Mouse (Mus musculus) retina, postnatal 7 days (tissue): ENCODE results near the gene Hoxd11.

Experiments
- DNase-seq: peaks from one replicate; pipeline ENCODE4 v3.0.0-alpha.2; 2012; ENCODE audit warnings: low read depth, low spot score

The Hoxd11 gene

DNA sequence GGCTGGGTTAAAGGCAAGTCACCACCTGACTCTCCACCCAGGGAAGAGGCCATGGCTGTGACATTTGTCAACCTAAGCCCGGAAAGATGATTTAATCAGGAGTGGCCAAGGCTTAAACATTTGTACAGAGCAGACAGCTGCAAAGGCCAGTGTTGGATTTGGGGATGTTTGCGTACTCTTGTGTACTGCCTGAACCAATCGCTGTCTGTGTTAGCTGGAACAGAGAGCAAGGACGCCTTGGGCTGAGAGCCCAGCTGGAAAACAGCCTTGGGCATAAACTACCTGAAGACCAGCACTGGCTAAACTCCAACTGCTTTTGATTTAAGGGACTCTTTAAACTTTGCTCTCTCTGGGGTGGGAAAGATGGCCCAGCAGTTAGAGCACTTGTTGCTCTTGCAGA lies 29.3 kb downstream of the Hoxd11 start:
- DNase-seq, result no peak

DNA sequence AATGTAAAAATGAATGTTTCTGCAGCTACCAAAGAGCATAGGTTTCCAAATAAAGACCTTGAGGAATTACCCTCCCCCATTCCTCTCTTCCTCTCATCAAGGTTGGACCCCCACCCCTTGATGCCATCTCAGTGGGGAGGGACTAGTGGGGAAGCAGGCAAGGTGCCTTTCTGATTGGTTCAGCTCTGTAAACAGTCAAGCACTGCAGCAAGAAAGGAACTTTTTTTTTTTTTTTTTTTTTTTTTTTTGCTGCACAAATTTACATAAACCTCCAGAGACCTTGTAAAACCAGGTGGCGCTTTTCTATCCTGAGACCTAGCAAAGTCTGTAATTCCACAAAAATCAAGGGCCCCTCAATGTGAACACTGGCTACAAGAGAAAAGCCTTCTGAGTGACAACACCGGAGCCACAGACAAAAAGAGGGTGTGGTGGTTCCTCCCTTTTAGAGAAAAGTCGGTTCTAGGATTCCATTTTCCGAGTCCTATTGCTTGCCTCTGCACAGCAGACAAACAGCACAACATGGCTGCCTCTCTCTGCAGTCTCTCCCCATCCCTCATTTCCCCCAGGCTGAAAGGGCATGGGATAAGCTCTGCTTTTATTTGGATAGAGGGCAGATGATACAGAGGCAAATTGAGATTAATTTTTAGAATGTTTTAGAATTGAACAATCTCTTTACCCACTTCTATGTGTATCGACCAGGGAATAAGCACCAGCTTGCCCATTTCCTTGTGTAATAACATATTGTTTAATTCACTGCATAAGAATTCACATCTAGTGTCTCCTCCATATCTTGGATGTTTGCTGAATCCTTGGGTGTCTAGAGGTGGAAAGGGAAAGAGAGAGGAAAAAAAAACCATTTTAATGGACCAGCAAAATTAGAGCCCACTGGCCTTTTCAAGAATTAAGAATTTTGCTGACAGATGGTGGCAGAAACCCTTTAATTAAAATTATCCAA lies 30.4 kb downstream of the Hoxd11 start:
- no peak for DNase-seq

DNA sequence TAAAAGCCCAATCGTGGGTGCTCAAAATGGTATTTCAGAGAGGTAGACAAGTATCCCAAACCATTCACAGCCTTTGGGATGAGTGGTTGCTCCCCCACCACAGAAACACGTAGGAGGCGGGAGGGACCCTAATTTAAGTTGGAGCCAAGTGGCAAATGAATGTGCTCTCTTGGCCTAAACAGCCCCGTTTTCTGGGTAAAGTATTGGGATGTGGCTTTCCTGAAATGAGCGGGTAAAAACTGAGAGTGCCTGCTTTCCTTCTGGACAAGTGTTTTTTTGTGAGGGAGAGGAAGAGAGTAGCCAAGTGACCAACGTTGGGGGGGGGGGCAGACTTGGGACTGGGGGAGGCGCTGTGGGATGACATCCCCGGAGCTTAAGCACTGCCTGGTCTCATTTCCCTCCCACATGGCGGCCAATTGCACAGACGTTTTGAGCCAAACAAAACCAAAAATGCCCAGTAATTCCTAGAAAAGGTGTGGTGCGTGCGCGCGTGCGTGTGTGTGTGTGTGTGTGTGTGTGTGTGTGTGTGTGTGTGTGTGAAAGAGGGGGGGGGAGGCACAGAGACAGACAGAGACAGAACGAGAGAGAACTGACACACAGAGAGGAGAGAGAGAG lies 31.7 kb downstream of the Hoxd11 start:
- DNase-seq, result no peak

DNA sequence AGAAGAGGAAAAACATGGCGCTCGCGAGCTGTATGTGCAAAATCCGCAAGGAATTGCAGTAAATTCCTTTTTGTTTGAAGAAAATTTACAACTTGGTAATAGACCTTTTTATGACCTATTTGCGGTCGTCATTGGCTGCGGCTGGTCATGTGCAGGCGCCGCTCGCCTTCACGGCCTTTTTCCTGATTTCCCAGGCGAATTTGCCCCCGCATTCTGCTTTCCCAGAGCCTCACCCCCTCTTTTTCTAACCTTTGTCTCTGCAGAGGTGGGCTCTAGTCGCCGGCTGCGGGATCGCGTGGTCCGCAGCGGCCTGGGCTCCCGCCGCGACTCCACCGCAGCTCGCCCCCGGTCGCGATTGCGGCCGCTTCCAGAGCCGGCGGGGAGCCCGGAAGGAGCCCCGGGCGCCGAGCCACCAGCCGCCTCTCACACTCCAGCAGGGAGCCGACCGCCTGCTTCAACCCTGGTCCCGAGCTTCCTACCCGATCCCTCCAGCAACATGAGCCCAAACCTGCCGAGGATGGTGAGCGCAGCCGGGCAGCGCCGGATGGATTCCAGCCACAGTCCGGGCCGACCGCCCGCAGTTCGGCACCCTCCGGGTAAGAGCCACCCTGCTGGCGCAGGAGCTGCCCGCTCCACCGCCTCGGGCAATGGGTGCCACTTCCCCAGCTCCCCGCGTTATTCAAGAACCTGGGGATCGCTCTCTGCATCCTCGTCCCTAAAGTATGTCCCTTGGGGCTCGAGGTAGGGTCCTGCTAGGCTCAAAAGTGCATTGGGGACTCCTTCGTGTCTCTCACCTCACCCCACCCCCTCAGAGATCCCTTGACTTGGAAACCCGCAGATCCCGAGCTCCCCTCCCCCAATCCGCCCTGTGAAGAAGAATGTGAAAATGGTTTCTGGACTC lies 32.6 kb downstream of the Hoxd11 start, which contains the start of the genes Hoxd3 and Hoxd4:
Gene Hoxd3 (plus strand): TSS at position 207 of the 901 bp plus-strand sequence.
Gene Hoxd4 (plus strand): TSS at position 209 of the 901 bp plus-strand sequence.
- DNase-seq, result no peak

DNA sequence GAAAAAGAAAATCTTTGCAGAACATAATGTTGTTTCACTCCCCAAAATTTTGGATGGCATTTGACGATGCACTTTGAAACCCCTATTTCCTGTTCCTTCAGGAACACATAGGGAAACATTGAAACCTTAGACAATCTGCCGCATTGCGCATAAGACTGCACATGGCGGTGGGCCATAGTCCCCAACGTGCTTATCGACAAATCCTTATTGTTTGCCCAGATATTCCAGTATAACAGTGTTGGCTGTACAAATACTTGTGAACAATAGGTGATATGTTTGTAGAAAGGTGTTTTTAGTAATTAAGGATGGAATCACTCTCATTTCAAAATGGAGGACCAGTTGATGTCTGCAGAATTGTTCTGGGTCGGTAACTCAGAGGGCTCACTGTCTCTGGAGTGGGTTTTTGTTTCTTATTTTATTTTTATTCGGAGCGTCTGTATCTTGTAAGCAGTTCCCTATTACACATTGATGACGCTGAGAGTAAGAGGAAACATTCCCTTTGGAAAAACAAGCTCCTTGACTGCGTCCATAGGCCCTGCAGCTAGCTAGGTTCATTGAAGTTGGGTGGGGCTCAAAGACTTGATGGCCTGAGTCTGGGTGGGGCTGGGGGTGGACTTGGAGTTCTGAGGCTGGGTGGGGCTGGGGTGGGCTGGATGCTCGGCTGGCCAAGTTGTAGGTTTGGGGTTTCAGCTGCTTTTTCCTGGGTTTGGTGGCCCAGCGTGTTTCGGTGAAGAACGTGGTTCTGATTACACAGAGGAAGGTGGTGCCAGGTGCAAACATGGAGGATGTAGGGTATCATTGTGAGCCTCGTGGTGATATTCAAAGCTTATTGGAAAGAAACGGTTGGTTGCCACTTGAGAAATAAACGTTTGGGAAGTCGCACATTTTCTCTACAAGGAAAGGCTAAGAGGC lies 34.1 kb downstream of the Hoxd11 start:
- DNase-seq, result no peak

DNA sequence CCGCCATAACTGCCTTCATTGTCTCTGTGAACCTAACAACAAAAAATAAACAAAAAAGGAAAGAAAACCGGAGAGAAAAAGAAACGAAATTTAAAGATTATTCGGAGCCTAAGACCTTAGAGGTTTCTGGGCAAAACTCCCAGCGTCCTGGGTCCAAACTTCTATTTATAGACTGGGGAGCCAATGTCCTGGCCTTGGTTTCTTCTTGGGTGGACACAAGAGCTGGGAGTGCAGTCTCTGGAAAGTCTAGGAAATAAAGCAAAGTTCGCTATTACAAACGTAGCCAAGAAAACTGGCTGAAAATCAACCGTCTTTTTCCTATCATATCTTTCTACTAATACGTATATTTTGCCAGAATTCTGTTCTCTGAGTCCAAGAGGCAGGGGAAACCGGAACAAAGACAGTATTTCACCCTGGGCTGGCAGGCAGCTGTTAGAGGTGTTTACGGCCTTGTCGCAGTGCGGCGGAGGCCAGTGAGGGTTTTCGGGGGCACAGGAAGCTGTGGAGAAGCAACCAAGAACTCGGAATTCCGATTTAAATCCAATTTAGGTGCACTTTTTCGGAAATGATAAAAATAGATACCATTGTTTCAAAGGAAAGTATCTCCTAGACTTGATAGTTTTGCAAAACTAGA lies 34.9 kb downstream of the Hoxd11 start:
- no peak for DNase-seq

DNA sequence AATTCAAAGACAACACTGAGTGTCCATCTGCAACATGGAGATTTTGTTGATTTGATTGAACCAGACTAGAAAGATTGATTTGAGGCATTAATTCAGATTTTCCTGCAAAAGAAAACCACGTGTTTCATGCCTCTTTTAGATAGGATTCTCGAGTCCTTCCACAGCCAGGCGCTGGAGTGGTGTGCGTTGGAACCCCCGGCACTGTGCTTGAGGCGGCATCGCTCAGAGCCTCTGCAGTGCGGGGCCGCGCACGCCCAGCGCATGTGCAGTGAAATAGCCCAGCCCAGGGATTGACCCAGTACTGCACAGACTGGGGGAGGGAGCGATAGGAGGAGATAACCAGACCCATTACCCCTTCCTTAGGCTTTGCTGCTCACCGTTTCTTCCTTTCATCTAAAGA lies 35.5 kb downstream of the Hoxd11 start:
- no peak for DNase-seq

DNA sequence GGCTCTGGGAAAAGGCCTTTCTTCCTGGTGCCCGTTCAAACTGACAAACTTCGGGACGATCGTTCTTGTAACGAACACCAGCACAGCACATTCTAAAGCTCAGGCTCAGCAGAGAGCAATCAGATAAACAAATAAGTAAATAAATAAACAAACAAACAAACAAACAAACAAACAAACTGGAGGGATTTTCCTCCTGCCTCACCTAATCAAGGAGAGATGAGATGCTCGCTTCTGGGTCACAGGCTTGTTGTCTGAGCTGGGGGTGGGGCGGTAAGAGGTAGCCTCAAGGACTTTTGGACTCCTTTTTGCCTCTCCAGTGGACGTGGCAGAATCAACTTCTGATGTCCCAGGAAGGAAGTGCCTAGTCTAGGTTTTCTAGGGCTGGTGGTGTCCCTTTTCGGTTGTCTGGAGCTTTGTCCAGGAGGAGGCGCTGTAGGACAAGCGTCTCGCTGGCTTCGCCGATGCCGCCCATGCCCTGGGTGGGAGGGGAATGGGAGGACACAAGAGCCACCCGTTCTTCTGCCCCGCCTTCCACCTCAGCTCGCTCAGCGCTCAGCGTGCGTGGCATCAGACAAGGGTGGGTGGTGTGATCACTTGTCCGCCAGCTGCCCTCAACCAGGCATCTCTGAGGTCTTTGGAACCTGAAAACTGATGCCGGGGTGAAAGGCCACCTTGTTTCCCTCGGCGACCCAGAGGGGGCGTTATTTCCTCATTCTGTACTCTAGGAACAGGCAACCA lies 36.3 kb downstream of the Hoxd11 start:
- DNase-seq, result peak; percentile 75

DNA sequence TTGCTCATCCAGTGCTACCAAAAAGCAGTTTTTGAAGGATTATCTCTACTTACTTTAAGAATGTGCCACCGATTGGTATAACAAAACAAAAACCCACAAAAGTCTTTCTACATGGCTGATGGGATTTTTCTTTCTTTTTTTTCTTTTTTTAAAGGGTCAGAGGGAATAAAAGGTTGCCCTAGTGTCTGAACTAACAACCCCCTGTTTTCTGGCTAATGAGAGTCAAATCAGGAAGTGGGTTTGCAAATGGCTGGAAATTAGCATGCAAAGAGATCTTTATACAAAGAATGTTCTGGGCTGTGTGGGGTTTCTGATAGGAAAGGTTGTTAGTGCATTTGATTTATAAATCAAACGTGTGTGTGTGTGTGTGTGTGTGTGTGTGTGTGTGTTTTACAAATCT lies 41.0 kb downstream of the Hoxd11 start:
- DNase-seq, result no peak

DNA sequence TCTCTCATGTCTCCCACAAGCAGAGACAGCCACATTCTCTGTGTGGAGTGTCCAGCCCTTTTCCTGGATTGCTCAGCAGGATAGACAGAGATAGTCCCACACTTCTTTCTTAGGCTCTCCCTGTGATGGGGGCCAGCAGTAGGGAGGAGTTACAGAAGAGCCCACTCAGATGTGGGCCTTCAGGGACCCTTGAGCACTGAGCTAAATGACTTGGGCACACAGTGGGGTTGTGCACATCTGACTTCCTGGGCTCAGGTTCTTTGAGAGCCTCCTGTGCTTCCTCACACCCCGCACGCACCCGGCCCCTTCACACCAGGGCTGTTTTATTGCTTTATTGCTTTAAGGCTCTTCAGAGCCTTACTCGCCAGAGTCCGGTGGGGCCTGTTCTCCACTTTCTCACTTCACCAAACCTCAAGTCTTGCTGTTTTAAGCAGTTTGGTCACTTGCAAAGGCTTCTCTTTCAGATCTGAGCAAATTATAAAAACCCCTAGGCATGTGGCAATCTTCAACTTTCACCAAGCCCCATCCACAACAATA lies 41.7 kb downstream of the Hoxd11 start:
- DNase-seq, result no peak

DNA sequence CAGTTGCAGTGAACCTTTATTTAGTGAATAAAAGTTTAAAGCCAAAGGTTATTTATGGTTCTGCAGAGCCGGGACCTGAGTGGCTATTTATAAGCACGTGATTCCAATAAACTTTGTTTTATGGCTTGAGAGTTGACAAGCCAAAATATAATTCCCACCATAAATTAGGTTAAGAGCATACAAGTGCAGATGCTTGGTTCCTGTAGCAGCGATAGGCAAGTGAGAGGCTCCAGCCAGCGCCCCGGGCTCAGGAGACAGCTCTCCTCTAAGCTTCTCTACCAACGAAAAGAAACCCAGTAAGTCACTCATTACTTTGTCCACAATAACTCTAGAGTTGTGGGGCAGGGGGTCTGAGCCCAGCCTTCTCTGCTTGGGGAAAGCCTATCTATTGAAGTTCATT lies 42.5 kb downstream of the Hoxd11 start:
- DNase-seq, result no peak

DNA sequence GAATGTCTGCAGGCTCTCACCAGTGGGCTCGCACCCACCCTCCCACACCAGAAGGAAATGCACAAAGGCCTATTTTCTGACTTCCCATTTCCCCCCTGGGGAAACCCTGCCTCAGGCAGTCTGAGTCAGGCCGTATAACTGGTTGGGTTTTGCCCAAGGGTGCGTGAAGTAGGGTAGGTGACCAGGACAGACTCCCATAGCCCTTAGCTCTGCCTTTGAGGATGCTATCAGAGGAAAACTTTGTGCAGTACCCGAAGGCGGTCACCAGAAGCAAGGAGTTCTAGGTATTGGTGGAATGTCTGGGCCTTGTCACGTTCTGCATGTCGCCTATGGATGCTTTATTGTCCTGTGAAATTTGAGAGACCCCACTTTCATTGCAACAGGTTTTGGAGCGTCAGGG lies 43.6 kb downstream of the Hoxd11 start:
- no peak for DNase-seq

DNA sequence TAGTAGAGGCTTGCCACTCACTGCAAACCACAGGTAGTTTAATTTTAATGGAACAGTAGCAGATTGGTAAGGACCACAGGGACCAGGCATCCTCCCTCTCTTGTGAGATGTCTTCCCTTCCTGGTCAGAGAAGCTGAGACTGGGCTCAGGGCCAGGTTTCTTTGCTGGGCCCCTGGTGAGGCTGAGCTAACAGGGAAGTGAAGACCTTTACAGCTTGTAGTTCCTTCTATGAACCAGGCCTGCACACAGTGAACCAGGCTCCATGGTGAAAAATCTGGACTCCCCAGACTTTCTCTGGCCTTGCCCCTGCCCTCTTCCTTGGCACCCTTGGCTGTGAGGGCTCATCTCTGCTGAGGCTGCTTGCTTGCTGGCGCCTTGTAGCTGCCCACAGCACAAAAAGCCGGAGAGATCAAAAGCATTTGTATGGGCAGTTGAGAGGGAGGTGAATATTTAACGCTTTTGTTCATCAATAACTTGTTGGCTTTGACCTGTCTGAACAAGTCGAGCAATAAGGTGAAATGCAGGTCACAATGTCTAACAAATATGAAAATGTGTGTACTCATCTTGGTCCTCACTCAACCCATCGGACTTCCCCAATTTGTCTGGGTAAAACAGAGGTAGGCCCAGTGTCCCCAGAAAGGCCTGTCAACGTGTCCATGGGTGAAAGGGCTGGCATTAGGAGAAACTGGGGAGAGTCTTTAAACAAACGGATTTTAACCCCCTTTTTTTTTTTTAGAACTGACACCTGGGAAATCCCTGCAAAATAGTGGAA lies 45.1 kb downstream of the Hoxd11 start:
- DNase-seq, result no peak

DNA sequence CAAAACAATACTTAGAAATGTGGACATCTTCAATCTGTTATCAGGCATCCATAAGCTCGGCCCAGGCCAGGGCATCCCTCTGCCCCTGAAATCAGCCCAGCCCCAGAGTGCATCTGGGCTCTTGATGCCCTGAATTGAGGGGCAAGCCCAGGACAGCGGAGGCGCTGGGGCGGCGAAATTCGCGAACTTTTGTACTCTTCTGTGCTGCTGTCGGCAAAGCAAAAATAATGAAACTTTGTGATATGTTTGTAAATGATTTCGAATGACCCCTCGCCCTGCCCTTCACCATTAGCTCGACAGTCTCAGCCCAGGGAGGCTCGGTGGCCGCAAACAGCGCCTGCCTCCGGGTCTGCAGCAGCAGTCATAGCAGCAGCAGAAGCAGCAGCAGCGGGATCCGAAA lies 45.8 kb downstream of the Hoxd11 start:
- no peak for DNase-seq

DNA sequence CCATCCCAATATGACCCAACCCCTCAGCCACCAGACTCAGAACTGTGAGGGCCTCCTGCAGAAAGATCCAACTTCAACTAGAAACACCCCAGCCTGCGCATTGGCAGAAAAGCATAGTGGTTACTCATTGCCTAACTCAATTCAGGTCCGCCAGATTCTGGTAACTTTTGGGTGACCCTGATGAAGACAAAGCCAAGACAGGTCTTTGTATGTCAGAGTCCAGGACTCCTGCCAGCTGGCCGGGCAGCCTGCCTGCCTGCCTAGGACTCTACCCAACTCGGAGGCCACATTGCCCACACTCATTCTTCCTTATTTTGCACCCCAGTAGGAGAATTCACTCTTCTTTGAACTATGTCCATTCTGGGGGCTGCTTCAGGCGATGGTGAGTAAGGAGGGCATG lies 47.2 kb downstream of the Hoxd11 start, which contains the start of gene Gm28230:
Gene Gm28230 (plus strand): TSS at position 178 of the 400 bp plus-strand sequence.
- no peak for DNase-seq

DNA sequence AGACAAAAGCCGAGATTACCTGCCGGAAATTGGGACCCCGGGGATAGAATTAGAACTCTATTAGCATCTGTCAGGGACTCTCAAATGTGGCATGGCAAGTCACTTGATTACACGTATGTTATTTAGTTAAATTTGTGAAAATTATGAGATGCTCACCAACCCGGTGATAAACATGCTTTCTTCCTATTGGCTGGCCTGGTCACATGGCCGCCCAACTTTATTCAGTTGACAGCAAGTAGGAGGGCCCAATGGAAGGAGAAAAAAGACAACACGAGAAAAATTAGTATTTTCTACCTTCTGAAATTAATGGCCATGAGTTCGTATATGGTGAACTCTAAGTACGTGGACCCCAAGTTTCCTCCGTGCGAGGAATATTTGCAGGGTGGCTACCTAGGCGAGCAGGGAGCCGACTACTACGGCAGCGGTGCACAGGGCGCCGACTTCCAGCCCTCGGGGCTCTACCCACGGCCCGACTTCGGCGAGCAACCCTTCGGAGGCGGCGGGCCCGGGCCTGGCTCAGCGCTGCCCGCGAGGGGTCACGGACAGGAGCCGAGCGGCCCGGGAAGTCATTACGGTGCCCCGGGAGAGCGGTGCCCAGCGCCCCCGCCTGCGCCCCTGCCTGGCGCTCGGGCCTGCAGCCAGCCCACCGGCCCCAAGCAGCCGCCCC lies 47.7 kb downstream of the Hoxd11 start:
- no peak for DNase-seq

DNA sequence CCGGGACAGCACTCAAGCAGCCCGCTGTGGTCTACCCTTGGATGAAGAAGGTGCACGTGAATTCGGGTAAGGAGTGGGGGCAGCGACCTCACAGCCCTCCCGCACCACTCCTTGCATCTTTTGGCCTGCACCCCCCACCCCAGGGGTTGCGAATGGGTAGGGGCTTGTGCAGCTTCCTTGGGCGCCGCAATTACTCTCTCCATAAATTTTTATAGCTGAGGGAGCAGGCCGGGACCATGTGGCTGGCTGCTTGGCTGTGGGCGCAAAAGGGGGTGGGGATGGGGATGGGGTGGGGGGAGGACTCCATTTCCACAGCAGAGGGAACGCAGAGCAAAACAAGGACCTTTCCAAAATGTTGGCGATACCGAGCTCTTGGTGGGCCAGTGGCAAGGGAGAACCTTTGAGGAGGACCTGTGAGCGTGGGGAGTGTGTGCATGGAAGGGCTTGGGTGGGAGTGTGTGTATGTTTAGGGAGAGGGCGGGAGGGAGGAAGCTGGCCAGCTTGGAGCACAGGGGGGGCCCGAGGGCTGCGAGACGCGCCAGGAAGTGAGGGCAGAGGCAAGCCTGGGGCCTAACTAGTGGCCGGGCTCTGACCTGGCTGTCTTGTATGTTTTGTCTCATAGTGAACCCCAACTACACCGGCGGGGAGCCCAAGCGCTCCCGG lies 48.4 kb downstream of the Hoxd11 start:
- DNase-seq, result no peak
